Comparison of ENCODE assay signal across 9 mouse cellular contexts in genomic region chr4:99121123-99121755, GRCm38 (mm10). TPM values are rescaled to one million over a fixed set of nuclear protein-coding genes. Genes with fewer than 3 reads are reported as not detected.
A peak's percentile ranks its signal among the peaks of the same experiment; 100 is the strongest.
DNase-seq lines count a peak whose midpoint lies in the region; ATAC-seq and TF ChIP-seq lines count a peak whose summit lies in the region.
"Had no signal": no experiment of that assay in that cellular context is flagged by ENCODE, and none has a peak within 500 bp of the region (broad histone marks: within the 10 kb centered on the region; RNA-seq: fewer than 3 reads in every experiment).

No protein-coding gene starts in this region.

- H3K4me2 ChIP-seq in liver, embryonic 12.5 days, result peak overlapping the region; percentile 96

- DNase-seq in heart, adult 2 months, result no peak
- no peak for DNase-seq in heart, postnatal 14 days
- DNase-seq in 416B (ENCODE audit: low read depth), result peak; percentile 33
- no peak for DNase-seq in adrenal gland, adult 2 months
- DNase-seq in frontal cortex, postnatal 14 days (ENCODE audit: low spot score in 2 of 2), result no peak
- no peak for DNase-seq in cerebellum, adult 8-10 months

- H3K79me2 ChIP-seq in heart, adult 2 months (replicated peaks; ENCODE audit: control insufficient read depth, insufficient read depth, low read length), result peaks cover 1% of the 10 kb centered on the region; the same call in 1 of the 2 replicates

- ATAC-seq in liver, embryonic 12.5 days, result no peak

- H3K4me1 ChIP-seq in heart, adult 2 months (ENCODE audit: control insufficient read depth, insufficient read depth, low read length), result peaks cover 4% of the 10 kb centered on the region
- H3K4me1 ChIP-seq in embryonic fibroblast, embryonic 13.5 days (ENCODE audit: control insufficient read depth, insufficient read depth, low read length), result peaks cover 12% of the 10 kb centered on the region
- H3K4me1 ChIP-seq in liver, embryonic 12.5 days, result peaks cover 45% of the 10 kb centered on the region

- WGBS in heart, adult 2 months, result 8% methylated on average over 17 of the region's 17 CpGs
- WGBS in liver, embryonic 12.5 days (ENCODE audit: insufficient replicate concordance), result 9% methylated on average over 17 of the region's 17 CpGs

- TF ChIP-seq EP300 in heart, adult 2 months (IDR thresholded peaks at IDR 0.05; ENCODE audit: insufficient read depth, low read depth, low read length), result no peak

- peak overlapping the region; percentile 55 for H3K27ac ChIP-seq in heart, adult 2 months
- H3K27ac ChIP-seq in embryonic fibroblast, embryonic 13.5 days (ENCODE audit: insufficient read depth, low read length), result 0 out of 2 replicates have a peak overlapping the region, but pooled peaks have one; percentile 0
- no peak overlapping the region for H3K27ac ChIP-seq in liver, embryonic 12.5 days

- TF ChIP-seq POLR2A in heart, adult 2 months (IDR thresholded peaks at IDR 0.05; ENCODE audit: insufficient read depth, low read depth, low read length), result no peak
- TF ChIP-seq POLR2A in embryonic fibroblast, embryonic 13.5 days (IDR thresholded peaks at IDR 0.05; ENCODE audit: low read depth, low read length), result no peak

- H3K9ac ChIP-seq in heart, adult 2 months (ENCODE audit: low read depth, low read length), result peak overlapping the region; percentile 83
- peak overlapping the region; percentile 87 for H3K9ac ChIP-seq in liver, embryonic 12.5 days

- H3K27me3 ChIP-seq in heart, adult 2 months (ENCODE audit: control insufficient read depth, insufficient read depth, low read length), result peaks cover 1% of the 10 kb centered on the region; the same call in 1 of the 2 replicates
- H3K27me3 ChIP-seq in liver, embryonic 12.5 days (replicated peaks), result no peaks in the 10 kb centered on the region
- H3K27me3 ChIP-seq: CH12.LX had no signal

- intact Hi-C loops in heart, adult 2 months (cut with DNase I), result loop anchor here (5.0 kb wide), 3 partner anchors 36 to 199 kb away; partner anchors contain the start of gene Usp1
- intact Hi-C loops in heart, postnatal 14 days (cut with DNase I), result loop anchor here (5.0 kb wide), 1 partner anchor 41 kb away; no protein-coding TSS in a partner anchor

- H3K4me3 ChIP-seq in heart, adult 2 months, result peak overlapping the region; percentile 84
- H3K4me3 ChIP-seq in embryonic fibroblast, embryonic 13.5 days (ENCODE audit: insufficient read depth, low read length), result peak overlapping the region; percentile 48
- peak overlapping the region; percentile 78 for H3K4me3 ChIP-seq in liver, embryonic 12.5 days

- TF ChIP-seq CTCF in heart, adult 2 months (IDR thresholded peaks at IDR 0.05), result no peak
- no peak for TF ChIP-seq CTCF in embryonic fibroblast, embryonic 13.5 days (IDR thresholded peaks at IDR 0.05; ENCODE audit: borderline replicate concordance, insufficient read depth, low read length)

- H3K9me3 ChIP-seq in liver, embryonic 12.5 days (replicated peaks), result no peaks in the 10 kb centered on the region

- H3K36me3 ChIP-seq in heart, adult 2 months (ENCODE audit: control insufficient read depth, insufficient read depth, low read length), result no peaks in the 10 kb centered on the region
- no peaks in the 10 kb centered on the region for H3K36me3 ChIP-seq in liver, embryonic 12.5 days

RNA-seq across cellular contexts. Expression of gene Dock7, which starts 0.5 kb away (rescaled TPM):
- 10 to 100 TPM in 1 of 2 experiments, 1 to 10 TPM in 1; 8.8 to 11.0 TPM for total RNA-seq in heart, adult 2 months (2021)
- polyA plus RNA-seq in heart, adult 2 months (2012; rRNA removed), result 10.5 and 14.9 TPM in 2 replicates
- 10 to 100 TPM; 14.9 to 17.6 TPM for total RNA-seq in heart, postnatal 14 days (2021)
- 121 and 125 TPM in 2 replicates for polyA plus RNA-seq in embryonic fibroblast, embryonic 13.5 days (2011; ENCODE audit: insufficient read length, low read depth, missing spikeins)
- 18.9 and 20.3 TPM in 2 replicates for polyA plus RNA-seq in liver, embryonic 12.5 days (2016; fragmentation: Nextera tagmentation; extraction: Ambion mirVana)
- 10 to 100 TPM; 39.3 to 48.2 TPM for total RNA-seq in adrenal gland, adult 2 months (2021)
- polyA plus RNA-seq in adrenal gland, adult 2 months (2012; rRNA removed), result 12.3 and 14.5 TPM in 2 replicates
